Mouse (Mus musculus) spleen, adult 12 weeks (tissue): ENCODE results near the gene Pxmp2.
A peak's percentile ranks its signal among the peaks of the same experiment; 100 is the strongest.

Experiments used
- DNase-seq: peaks from one replicate; pipeline ENCODE4 v3.0.0; 2022; ENCODE audit warnings: low spot score

Pxmp2 gene

GRCm38 (mm10) chr5:110285770-110286445 lies at the start of gene Pxmp2, which contains the start of gene Pole:
Gene Pxmp2 (minus strand): TSS chr5:110286186.
Gene Pole (plus strand): TSS chr5:110286306.
- peak; percentile 84 for DNase-seq

- DNase-seq: no peak
Measured at GRCm38 (mm10) chr5:110330508-110330907, 44.5 kb upstream of the Pxmp2 start.

DNA sequence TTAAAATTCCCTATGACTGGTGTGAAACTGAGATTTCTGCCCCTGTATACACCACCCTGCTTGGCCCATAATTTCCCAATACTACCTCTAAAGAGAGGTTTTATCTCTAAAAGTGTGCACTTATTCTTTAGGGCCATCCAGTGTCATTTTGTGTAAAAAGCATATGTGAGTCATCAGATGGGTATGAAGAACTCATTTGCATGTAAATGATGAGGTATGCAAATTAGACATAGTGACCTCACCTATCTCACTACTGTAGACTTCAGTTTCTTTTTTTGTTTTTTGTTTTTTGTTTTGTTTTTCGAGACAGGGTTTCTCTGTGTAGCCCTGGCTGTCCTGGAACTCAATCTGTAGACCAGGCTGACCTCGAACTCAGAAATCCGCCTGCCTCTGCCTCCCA lies 27.1 kb upstream of the Pxmp2 start:
- DNase-seq: no peak

GRCm38 (mm10) chr5:110308861-110309260 lies 22.9 kb upstream of the Pxmp2 start:
- no peak for DNase-seq

- no peak for DNase-seq
Measured at GRCm38 (mm10) chr5:110300591-110300990, 14.6 kb upstream of the Pxmp2 start.

GRCm38 (mm10) chr5:110296637-110297036 lies 10.7 kb upstream of the Pxmp2 start:
- DNase-seq: no peak

- no peak for DNase-seq
Measured at GRCm38 (mm10) chr5:110291649-110292048, 5.7 kb upstream of the Pxmp2 start.

- no peak for DNase-seq
Measured at GRCm38 (mm10) chr5:110287084-110287475, 1.1 kb upstream of the Pxmp2 start.

DNA sequence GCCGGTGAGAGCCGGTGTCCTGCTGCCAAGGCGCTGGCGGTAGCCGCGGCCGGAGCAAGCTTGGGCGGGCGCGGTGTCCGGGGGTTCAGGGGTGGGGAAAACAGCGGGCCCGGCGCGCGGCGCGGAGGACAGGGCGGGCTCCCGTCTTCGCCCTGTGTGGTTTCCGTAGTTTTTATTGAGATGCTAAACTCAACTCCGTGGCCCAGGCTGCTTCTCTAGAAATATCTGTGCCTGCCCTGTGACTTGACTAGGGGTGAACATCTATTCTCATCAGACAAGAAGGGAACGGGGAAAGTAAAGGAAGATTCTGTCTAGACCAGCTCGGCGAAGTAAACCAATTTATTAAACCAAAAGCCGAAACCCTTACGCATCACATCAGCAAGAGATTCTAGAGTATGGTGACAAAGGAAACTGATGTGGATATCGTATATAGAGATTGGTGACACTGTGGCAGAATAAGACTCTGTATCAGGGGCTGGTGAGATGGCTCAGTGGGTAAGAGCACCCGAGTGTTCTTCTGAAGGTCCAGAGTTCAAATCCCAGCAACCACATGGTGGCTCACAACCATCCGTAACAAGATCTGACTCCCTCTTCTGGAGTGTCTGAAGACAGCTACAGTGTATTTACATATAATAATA lies 579 bp upstream of the Pxmp2 start:
- DNase-seq: no peak

- peak; percentile 8 for DNase-seq
Measured at GRCm38 (mm10) chr5:110285156-110285555, 830 bp downstream of the Pxmp2 start.

DNA sequence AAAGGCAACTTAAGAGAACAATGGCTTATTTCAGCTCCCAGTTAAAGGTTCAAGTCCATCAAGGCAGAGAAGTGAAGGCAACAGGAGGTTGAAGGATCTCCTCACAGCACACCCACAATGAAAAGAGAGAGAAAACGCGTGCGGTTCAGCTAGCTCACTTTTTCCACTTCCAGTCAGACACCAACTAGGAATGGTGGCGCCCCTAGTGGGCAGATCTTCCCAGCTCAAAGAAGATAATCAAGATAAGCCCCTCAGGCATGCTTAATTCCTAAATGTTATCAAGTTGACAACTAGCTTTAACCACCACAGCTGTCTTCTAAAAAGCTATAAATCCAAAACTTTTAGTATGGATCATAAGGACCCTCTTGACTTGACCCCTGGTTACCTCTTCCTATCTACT lies 1.4 kb downstream of the Pxmp2 start:
- DNase-seq: peak; percentile 76

DNA sequence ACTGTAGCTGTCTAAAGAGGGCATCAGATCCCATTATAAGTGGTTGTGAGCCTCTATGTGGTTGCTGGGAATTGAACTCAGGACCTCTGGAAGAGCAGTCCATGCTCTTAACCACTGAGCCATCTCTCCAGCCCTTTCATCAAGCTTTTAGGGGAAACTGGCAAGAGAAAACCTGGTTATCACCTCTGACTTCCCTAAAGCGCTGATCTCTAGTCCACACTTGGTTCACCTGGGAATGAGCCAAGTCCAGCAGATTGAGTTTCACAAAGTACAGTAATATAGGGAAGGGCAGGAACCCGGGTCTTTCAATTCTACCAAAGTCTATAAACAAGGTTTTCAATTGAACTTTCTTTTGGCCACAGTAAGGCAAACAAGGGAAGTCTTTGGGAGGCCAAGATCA lies 4.0 kb downstream of the Pxmp2 start:
- DNase-seq: no peak

DNA sequence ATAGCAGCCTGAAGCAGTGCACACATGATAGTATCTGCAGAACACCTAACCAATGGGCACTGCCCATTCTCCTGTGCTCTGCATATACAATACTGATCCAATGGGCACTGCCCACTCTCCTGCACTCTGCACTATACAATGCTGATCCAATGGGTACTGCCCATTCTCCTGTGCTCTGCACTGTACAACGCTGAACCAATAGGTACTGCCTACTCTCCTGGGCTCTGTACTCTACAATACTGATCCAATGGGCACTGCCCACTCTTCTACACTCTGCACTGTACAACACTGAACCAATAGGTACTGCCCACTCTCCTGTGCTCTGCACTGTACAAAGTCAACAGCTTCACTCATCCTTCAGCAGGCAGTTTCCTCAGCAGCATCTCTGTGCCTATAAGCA lies 9.1 kb downstream of the Pxmp2 start:
- DNase-seq: no peak

DNA sequence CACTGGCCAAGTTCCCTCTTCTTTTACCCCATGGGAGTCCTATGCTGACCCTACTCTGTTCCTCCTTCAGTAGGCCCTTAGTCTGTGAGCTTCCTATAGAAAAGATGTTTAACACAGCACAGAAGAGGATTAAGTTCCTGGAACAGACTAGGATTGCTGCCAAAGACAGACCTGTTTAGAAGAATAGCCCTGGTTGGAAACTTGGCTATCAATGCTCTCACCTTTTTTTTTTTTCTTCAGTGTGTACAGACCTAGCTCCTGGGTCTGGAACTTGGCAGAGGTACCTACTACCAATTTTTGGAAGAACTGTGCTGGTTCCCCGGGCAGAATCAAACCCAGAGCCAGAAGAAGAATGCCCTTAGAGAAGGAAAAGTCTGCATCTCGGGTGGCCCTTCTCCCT lies 9.6 kb downstream of the Pxmp2 start:
- DNase-seq: no peak

GRCm38 (mm10) chr5:110274846-110275245 lies 11.1 kb downstream of the Pxmp2 start:
- DNase-seq: no peak

GRCm38 (mm10) chr5:110274147-110274546 lies 11.8 kb downstream of the Pxmp2 start:
- DNase-seq: no peak

DNA sequence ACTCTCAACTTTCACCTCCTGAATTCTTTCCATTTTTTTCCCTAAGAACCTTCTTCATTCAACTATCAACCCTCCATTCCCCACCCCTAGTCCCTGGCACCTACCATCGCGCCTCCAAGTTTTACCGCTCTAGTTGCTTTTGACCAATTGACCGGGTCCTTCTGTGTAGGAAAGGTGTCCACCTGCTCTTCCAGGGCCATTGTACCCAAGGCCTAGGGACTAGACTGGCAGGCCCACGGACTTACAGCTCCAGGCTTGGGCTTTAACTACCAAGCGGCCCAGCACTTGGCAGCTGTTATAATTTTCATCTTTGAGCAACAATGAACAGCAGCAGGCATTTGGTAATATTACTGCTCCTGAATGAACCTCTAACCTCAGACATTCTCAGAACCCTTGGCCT lies 15.7 kb downstream of the Pxmp2 start:
- DNase-seq: no peak

DNA sequence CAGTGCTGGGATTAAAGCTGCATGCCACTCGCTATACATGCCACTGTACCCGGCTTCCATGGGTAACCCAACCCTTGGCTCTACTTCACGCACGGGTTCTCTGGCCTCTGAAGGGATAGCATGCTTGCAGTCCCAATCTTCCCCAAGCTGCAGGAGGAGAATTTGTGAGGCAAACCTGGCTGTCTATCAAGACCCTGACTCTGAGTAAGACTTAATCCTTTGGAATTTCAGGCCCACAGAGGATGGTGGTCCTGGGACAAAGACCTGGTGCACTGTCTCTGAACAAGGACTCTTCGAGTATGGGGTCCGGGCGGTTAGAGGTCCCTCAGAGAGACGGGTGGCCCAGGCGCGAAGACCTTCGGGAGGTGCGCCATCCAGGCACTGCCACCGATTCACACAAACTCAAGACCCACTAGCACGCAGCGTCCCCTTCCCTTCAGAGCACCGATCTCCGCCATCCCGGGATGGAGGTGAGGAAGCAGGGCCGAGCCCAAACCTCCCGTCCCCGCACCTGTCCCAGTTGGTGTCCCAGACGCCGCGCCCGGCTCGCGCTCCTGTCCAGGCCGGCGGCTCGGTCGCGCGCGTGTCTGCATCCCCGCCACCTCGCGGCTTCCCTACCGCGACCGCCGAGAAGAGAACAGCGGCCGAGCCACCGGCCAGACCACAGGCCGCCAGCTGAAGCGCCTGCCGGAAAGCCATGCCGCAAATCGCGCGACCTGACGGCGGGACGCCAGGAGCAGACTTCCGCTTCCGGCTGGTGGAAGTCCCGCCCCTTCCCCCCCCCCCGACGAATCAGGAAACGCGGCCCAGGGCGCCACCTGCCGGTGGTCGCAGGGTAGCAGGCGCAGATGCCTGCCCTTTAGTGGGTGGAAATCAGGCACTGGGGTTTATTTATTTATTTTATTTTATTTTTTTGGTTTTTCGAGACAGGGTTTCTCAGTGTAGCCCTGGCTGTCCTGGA lies 16.6 kb downstream of the Pxmp2 start, which contains the start of gene Pgam5:
TSS of gene Pgam5 (minus strand) at position 773 of the 961 bp plus-strand sequence.
- DNase-seq: peak; percentile 74

DNA sequence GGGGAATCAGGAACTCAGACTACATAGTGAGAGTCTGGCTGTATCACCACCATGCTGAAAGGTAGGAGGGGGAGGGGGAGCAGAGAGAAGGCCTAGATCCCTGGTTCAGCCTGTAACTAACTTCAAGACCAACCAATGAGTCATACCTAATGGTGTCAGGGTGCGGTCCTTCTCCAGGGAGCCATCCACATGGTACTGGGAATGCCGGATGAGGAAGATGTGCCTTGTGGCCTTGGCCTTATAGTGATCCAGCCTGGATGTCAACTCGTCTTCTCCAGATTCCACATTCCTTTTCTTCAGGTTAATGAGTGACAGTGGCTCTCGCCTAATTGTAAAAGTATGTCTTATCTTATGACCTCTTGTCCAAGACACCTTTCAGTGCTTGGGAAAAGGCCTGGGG lies 19.0 kb downstream of the Pxmp2 start:
- DNase-seq: no peak

DNA sequence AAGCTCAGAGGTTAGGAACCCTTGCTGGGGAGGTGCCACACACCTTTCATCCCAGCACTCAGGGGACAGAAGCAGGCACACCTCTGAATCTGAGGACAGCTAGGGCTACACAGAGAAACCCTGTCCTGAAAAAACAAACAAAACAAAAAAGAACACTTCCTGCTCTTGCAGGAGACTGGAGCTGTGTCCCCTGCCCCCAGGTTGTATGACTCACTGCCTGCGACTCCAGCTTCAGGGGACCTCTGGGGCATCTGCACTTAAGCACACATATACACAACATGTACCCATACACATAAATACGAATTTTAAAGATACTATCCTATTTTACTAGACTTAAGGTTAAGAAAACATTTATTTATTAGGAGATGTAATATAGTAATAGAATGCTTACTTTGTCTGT lies 41.9 kb downstream of the Pxmp2 start:
- no peak for DNase-seq

DNA sequence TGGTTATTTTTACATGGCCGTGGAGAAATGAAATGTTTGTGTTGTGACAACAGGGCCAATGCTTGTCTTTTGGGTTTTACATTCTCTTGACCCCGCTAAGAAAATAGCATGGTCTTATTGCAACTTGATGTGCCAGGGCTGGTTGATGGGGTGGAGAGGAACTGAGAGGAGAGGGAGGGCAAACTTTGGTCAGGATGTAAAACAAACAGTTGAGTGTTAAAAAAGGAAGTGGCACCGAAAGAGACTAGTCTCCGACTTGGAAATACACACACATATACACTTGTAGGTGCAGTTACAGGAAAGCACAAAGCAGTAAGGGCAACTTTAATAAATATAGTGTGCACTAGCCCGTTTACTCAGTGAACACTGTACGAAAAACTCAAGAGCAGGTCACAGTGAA lies 53.6 kb downstream of the Pxmp2 start:
- no peak for DNase-seq

DNA sequence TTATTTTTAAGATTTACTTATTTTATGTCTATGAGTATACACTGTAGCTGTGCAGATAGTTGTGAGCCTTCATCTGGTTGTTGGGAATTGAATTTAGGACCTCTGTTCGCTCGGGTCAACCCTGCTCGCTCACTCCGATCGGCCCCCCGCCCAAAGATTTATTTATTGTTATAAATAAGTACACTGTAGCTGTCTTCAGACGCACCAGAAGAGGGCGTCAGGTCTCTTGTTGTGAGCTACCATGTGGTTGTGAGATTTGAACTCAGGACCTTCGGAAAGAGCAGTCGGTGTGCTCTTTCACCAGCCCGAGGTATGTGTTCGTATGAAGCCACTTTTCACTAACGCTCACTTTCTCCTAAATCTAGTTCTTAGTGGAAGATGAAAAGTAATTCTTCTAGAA lies 54.3 kb downstream of the Pxmp2 start:
- no peak for DNase-seq
